Mouse (Mus musculus): Measurements from ENCODE around the gene Sulf2. TPM values are rescaled to one million over a fixed set of nuclear protein-coding genes. Genes with fewer than 3 reads are reported as not detected.
A peak's percentile ranks its signal among the peaks of the same experiment; 100 is the strongest.

The Sulf2 gene
- polyA plus RNA-seq, 1 experiment from 2014 or later: 68.4 TPM

DNA sequence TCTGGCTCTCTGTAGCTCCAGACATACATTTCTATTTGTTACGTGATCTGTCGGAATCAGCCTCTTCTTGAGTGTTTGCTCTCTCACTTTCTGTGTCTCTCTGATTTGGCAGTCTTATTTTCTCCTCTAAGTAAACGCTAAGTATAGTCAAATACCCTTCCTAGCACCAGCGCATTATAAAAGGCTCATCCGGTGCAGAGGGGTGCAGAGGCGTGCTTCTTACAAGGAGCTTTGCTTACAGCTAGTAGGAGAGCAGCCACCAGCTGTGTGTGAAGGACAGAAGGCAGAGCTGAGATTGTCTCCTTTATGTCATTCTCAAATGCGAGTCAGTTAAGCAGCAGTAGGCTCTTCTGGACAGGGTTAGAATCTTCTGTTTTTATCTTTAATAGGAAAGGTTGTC lies 103.5 kb downstream of the Sulf2 start:
- peaks cover 7% of the 10 kb centered on the region; the same call in 1 of the 2 replicates for H3K36me3 ChIP-seq (ENCODE audit: control insufficient read depth, insufficient read depth, low read length)
- no peak for ATAC-seq
- H3K4me2 ChIP-seq (ENCODE audit: low read depth, low read length): no peak overlapping the region
- H3K4me1 ChIP-seq (ENCODE audit: control insufficient read depth, insufficient read depth, low read length): no peaks in the 10 kb centered on the region
- no peaks in the 10 kb centered on the region for H3K27me3 ChIP-seq (replicated peaks; ENCODE audit: control insufficient read depth, insufficient read depth, low read length)
- 90% methylated on average over 7 of the region's 7 CpGs for WGBS
- no peaks in the 10 kb centered on the region for H3K9me3 ChIP-seq (ENCODE audit: control insufficient read depth, low read length)
- no peak overlapping the region for H3K27ac ChIP-seq (ENCODE audit: low read length)
- no peak overlapping the region for H3K4me3 ChIP-seq (ENCODE audit: low read length)
- no peak overlapping the region for H3K9ac ChIP-seq (ENCODE audit: low read depth, low read length)

DNA sequence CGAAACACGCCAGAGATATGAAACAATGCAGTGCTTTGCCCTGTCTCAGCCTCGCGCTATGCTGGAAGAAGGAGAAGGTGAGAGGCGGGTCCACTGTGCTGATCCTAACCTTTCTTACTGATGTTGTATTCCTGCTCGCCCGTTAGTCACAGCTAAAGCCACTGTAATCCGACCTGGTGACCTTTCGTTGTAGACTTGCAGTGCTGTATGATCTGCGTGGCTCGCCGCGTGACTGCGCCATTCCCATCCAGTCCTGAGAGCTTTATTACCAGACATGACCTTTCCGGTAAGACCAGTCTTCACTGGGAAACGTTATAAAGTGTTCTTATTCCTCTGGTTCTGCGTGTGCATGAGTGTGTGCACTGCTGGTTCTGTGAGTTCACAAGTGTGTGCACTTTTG lies 104.0 kb downstream of the Sulf2 start:
- Histone ChIP-seq H3K4me2 (ENCODE audit: low read depth, low read length) (no peak overlapping the region), H3K9me3 (ENCODE audit: control insufficient read depth, low read length) (no peaks in the 10 kb centered on the region), H3K4me1 (ENCODE audit: control insufficient read depth, insufficient read depth, low read length) (no peaks in the 10 kb centered on the region), H3K27me3 (replicated peaks; ENCODE audit: control insufficient read depth, insufficient read depth, low read length) (no peaks in the 10 kb centered on the region), H3K36me3 (ENCODE audit: control insufficient read depth, insufficient read depth, low read length) (peaks cover 7% of the 10 kb centered on the region; the same call in 1 of the 2 replicates), H3K9ac (ENCODE audit: low read depth, low read length) (no peak overlapping the region), H3K27ac (ENCODE audit: low read length) (no peak overlapping the region), H3K4me3 (ENCODE audit: low read length) (no peak overlapping the region)
- 89% methylated on average over 17 of the region's 17 CpGs for WGBS
- ATAC-seq: no peak

DNA sequence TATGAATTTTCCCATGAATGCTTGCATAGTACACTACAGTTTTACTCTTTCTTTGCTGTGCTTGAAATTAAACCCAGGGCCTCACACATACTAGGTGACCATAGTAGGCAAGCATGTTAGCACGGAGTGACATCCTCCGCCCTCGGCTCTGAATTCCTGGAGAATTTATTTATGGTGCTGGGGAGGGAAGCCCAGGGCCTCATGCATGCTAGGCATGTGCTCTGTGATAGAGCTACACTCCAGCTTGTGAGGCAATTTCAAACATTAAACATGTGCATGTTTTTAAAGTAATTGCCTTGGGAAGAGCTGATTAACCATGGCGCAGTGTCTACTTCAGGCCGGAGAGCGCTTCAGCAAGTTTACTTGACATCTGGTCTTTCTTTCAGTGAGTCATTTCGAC lies 106.6 kb downstream of the Sulf2 start:
- no peak overlapping the region for H3K4me2 ChIP-seq (ENCODE audit: low read depth, low read length)
- H3K27me3 ChIP-seq (replicated peaks; ENCODE audit: control insufficient read depth, insufficient read depth, low read length): no peaks in the 10 kb centered on the region
- H3K9ac ChIP-seq (ENCODE audit: low read depth, low read length): no peak overlapping the region
- no peak overlapping the region for H3K4me3 ChIP-seq (ENCODE audit: low read length)
- peaks cover 12% of the 10 kb centered on the region for H3K4me1 ChIP-seq (ENCODE audit: control insufficient read depth, insufficient read depth, low read length)
- 0 out of 2 replicates have a peak, but pooled peaks cover 2% of the 10 kb centered on the region for H3K36me3 ChIP-seq (ENCODE audit: control insufficient read depth, insufficient read depth, low read length)
- WGBS: 77% methylated on average over 7 of the region's 7 CpGs
- H3K27ac ChIP-seq (ENCODE audit: low read length): no peak overlapping the region
- no peaks in the 10 kb centered on the region for H3K9me3 ChIP-seq (ENCODE audit: control insufficient read depth, low read length)
- no peak for ATAC-seq

DNA sequence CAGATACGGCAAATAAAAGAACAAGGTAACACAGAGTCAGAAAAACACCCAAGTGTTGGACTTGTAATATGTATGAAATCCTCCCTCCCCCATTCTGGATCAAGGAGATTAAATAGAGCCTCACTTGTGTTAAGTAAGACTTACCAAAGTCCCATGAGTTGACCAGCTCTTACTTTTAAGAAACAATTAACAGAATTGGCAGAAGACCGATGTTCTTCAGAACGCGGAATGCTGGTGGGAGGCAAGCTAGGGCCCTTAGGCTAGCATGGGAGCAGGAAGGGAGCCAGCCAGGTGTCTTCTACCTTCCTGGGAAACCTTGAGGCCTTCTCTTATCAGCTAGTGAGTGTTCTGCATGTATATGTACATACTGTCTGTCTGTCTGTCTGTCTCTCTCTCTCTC lies 107.5 kb downstream of the Sulf2 start:
- H3K9ac ChIP-seq (ENCODE audit: low read depth, low read length): no peak overlapping the region
- no peaks in the 10 kb centered on the region for H3K9me3 ChIP-seq (ENCODE audit: control insufficient read depth, low read length)
- 96% methylated on average over 4 of the region's 4 CpGs for WGBS
- no peak overlapping the region for H3K4me3 ChIP-seq (ENCODE audit: low read length)
- no peaks in the 10 kb centered on the region for H3K27me3 ChIP-seq (replicated peaks; ENCODE audit: control insufficient read depth, insufficient read depth, low read length)
- peaks cover 12% of the 10 kb centered on the region for H3K4me1 ChIP-seq (ENCODE audit: control insufficient read depth, insufficient read depth, low read length)
- H3K27ac ChIP-seq (ENCODE audit: low read length): no peak overlapping the region
- no peak for ATAC-seq
- H3K36me3 ChIP-seq (ENCODE audit: control insufficient read depth, insufficient read depth, low read length): 0 out of 2 replicates have a peak, but pooled peaks cover 2% of the 10 kb centered on the region
- H3K4me2 ChIP-seq (ENCODE audit: low read depth, low read length): no peak overlapping the region

DNA sequence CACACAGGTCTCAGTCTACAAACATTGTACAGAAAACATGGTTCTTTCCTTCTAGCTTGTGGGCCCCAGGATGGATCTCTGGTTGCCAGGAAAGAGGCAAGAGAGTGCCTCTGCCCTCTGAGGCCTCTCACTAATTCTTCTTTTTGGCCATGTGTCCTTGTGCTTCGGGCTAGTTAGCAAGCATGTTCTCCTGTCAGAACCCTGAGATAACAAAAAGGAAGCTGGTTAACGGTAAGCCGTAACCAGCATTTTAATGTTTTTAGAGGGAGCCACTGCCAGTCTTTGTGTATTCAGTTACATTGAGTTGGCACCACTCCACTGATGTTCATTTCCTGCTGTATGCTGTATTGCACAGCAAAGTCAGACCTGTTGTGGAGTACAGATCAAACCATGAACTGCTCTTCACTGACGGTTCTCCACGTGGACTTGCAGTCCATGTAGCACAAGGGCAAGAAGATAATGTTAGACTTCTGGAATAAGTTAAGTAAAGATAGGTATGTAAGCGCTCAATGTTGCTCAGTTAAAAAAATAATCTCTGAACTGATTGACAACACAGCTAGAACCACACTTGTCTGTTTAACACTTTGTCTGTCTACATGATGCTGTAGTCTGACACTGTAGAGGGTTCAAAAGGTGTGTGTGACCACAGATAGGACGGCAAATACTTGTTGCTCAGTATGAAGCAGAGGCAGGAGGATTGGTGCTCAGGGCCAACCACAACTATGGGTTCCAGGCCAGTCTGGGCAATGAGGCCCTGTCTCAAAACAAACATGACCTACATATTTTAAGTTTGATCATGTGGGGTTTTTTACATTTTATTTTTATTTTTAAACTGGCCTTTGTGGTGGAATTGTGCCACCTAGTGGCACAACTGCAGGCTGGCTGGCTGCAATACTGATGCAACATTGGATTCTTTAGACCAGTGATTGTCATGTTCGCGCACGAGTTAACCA lies 109.6 kb downstream of the Sulf2 start:
- no peak for ATAC-seq
- 64% methylated on average over 10 of the region's 10 CpGs for WGBS
- Histone ChIP-seq H3K36me3 (ENCODE audit: control insufficient read depth, insufficient read depth, low read length) (no peaks in the 10 kb centered on the region), H3K9ac (ENCODE audit: low read depth, low read length) (peak overlapping the region; percentile 8; the same call in 1 of the 2 replicates), H3K27me3 (replicated peaks; ENCODE audit: control insufficient read depth, insufficient read depth, low read length) (no peaks in the 10 kb centered on the region), H3K9me3 (ENCODE audit: control insufficient read depth, low read length) (no peaks in the 10 kb centered on the region), H3K4me3 (ENCODE audit: low read length) (no peak overlapping the region), H3K27ac (ENCODE audit: low read length) (peak overlapping the region; percentile 35), H3K4me1 (ENCODE audit: control insufficient read depth, insufficient read depth, low read length) (peaks cover 19% of the 10 kb centered on the region), H3K4me2 (ENCODE audit: low read depth, low read length) (no peak overlapping the region)

DNA sequence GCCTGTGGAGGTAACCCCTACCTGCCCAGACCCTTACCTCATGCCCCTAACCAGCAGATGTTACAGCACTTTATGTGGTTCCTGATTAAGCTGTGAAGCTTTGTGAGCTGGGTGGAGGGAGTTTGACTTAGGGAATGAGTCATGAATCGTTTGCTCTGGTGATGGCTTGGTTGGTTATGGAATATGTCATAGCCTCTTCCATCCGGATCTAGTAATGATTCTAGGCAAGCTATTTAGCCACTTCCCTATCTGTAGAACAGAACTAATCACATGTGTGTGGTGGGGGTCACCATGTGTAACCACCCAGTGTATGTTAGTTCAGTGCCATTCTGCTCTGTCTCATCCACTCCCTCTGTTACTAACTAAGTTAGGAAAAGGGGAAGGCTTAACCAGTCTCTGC lies 110.5 kb downstream of the Sulf2 start:
- 33% methylated on average over 2 of the region's 2 CpGs for WGBS
- H3K9ac ChIP-seq (ENCODE audit: low read depth, low read length): no peak overlapping the region
- no peaks in the 10 kb centered on the region for H3K27me3 ChIP-seq (replicated peaks; ENCODE audit: control insufficient read depth, insufficient read depth, low read length)
- H3K9me3 ChIP-seq (ENCODE audit: control insufficient read depth, low read length): no peaks in the 10 kb centered on the region
- no peak overlapping the region for H3K4me2 ChIP-seq (ENCODE audit: low read depth, low read length)
- peaks cover 19% of the 10 kb centered on the region for H3K4me1 ChIP-seq (ENCODE audit: control insufficient read depth, insufficient read depth, low read length)
- H3K27ac ChIP-seq (ENCODE audit: low read length): no peak overlapping the region
- no peaks in the 10 kb centered on the region for H3K36me3 ChIP-seq (ENCODE audit: control insufficient read depth, insufficient read depth, low read length)
- ATAC-seq: no peak
- H3K4me3 ChIP-seq (ENCODE audit: low read length): no peak overlapping the region

DNA sequence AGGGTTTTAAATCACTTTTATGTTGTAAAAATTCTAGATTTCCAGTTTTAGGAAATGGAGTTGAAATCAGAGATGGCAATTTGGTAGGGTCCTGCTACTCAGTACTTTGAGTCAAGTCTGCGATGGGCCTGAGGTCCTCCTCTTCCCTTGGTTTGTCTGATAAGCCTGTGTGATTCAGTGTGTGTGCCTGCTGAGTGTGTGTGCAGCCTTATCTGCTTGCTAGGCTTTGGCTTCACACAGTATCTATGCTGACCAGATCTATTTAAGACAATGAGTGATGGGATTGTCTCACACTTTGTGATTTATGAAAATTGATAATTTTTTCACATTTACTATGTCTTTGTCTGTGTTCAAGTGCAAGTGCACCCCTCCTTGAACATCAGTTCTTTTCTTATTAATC lies 112.9 kb downstream of the Sulf2 start:
- no peaks in the 10 kb centered on the region for H3K27me3 ChIP-seq (replicated peaks; ENCODE audit: control insufficient read depth, insufficient read depth, low read length)
- WGBS: 65% methylated on average over 1 of the region's 1 CpGs
- H3K27ac ChIP-seq (ENCODE audit: low read length): no peak overlapping the region
- ATAC-seq: no peak
- no peaks in the 10 kb centered on the region for H3K9me3 ChIP-seq (ENCODE audit: control insufficient read depth, low read length)
- no peaks in the 10 kb centered on the region for H3K36me3 ChIP-seq (ENCODE audit: control insufficient read depth, insufficient read depth, low read length)
- no peak overlapping the region for H3K4me2 ChIP-seq (ENCODE audit: low read depth, low read length)
- H3K9ac ChIP-seq (ENCODE audit: low read depth, low read length): no peak overlapping the region
- H3K4me3 ChIP-seq (ENCODE audit: low read length): no peak overlapping the region
- peaks cover 19% of the 10 kb centered on the region for H3K4me1 ChIP-seq (ENCODE audit: control insufficient read depth, insufficient read depth, low read length)

DNA sequence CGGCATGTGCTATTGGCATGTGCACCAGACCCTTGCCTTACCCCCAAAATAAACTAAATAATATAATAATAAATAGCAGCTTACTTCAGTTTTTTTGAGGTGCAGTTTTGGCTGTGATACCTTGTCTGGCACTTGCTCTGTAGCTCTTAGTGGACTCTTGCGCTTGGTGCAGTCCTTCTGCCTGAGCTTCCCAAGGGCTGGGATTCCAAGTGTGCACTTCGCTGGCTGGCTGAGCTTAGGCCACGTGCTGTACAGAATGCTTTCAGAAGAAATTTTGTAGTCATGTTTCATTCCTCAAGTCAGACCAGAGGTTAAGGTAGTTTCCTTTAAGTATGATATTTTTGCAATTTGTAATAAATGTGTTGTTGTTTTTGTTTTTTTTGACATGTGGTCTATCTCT lies 115.8 kb downstream of the Sulf2 start:
- H3K4me1 ChIP-seq (ENCODE audit: control insufficient read depth, insufficient read depth, low read length): peaks cover 15% of the 10 kb centered on the region

DNA sequence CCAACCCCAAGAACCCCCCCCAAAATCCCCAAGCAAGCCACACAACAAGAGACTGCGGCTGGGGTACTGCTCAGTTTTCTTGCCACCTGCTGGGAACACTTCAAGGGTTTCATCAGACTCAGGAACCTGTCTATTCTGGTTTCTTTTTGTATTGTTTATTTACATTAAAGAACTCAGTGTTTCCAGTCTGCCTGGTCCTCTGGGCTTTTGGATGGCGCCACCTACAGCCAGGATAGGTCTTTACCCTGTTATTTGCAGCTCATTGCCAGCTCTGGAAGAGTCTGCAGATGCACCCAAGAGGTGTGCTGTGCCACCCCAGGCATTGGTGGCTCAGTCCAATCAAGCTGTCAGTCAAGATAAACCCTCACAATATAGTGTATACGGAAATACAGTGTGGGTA lies 119.7 kb downstream of the Sulf2 start:
- Histone ChIP-seq H3K4me3 (ENCODE audit: low read length) (no peak overlapping the region), H3K9ac (ENCODE audit: low read depth, low read length) (no peak overlapping the region), H3K9me3 (ENCODE audit: control insufficient read depth, low read length) (no peaks in the 10 kb centered on the region), H3K36me3 (ENCODE audit: control insufficient read depth, insufficient read depth, low read length) (no peaks in the 10 kb centered on the region), H3K4me1 (ENCODE audit: control insufficient read depth, insufficient read depth, low read length) (peaks cover 14% of the 10 kb centered on the region), H3K4me2 (ENCODE audit: low read depth, low read length) (no peak overlapping the region), H3K27me3 (replicated peaks; ENCODE audit: control insufficient read depth, insufficient read depth, low read length) (no peaks in the 10 kb centered on the region), H3K27ac (ENCODE audit: low read length) (no peak overlapping the region)
- 47% methylated on average over 3 of the region's 3 CpGs for WGBS
- ATAC-seq: no peak

More for the DNA sequence above, 115.8 kb downstream of the Sulf2 start:
- H3K27me3 ChIP-seq (replicated peaks; ENCODE audit: control insufficient read depth, insufficient read depth, low read length): no peaks in the 10 kb centered on the region
- 85% methylated on average over 4 of the region's 4 CpGs for WGBS
- no peak overlapping the region for H3K4me3 ChIP-seq (ENCODE audit: low read length)
- H3K9me3 ChIP-seq (ENCODE audit: control insufficient read depth, low read length): no peaks in the 10 kb centered on the region
- no peak overlapping the region for H3K9ac ChIP-seq (ENCODE audit: low read depth, low read length)
- no peaks in the 10 kb centered on the region for H3K36me3 ChIP-seq (ENCODE audit: control insufficient read depth, insufficient read depth, low read length)
- no peak overlapping the region for H3K27ac ChIP-seq (ENCODE audit: low read length)
- no peak overlapping the region for H3K4me2 ChIP-seq (ENCODE audit: low read depth, low read length)
- ATAC-seq: no peak
